Mouse (Mus musculus): ENCODE measurements around the gene Pakap. TPM values are rescaled to one million over a fixed set of nuclear protein-coding genes. Genes with fewer than 3 reads are reported as not detected.

Pakap gene
- polyA plus RNA-seq, 1 experiment = not detected

- H3K4me3 ChIP-seq (replicated peaks) = no peak overlapping the region
- no peaks in the 10 kb centered on the region for H3K36me3 ChIP-seq (ENCODE audit: control insufficient read depth)
- no peaks in the 10 kb centered on the region for H3K9me3 ChIP-seq (ENCODE audit: control insufficient read depth, low read length)
- TF ChIP-seq GATA1 (IDR thresholded peaks at IDR 0.05; ENCODE audit: low read length) = no peak
- TF ChIP-seq TAL1 (IDR thresholded peaks at IDR 0.05; ENCODE audit: low read length) = no peak
- H3K27me3 ChIP-seq (ENCODE audit: control insufficient read depth) = 0 out of 2 replicates have a peak, but pooled peaks cover 2% of the 10 kb centered on the region
- no peaks in the 10 kb centered on the region for H3K4me1 ChIP-seq (ENCODE audit: control insufficient read depth)
Observed at GRCm38 (mm10) chr4:57672541-57672940, 104.6 kb downstream of the Pakap start.

GRCm38 (mm10) chr4:57672996-57673906, 105.3 kb downstream of the Pakap start:
- Histone ChIP-seq H3K9me3 (ENCODE audit: control insufficient read depth, low read length) (no peaks in the 10 kb centered on the region), H3K27me3 (ENCODE audit: control insufficient read depth) (0 out of 2 replicates have a peak, but pooled peaks cover 2% of the 10 kb centered on the region), H3K4me3 (replicated peaks) (no peak overlapping the region)

GRCm38 (mm10) chr4:57674351-57674750, 106.4 kb downstream of the Pakap start:
- TF ChIP-seq GATA1 (IDR thresholded peaks at IDR 0.05; ENCODE audit: low read length) (no peak), TAL1 (IDR thresholded peaks at IDR 0.05; ENCODE audit: low read length) (no peak)
- no peaks in the 10 kb centered on the region for H3K4me1 ChIP-seq (ENCODE audit: control insufficient read depth)
- H3K36me3 ChIP-seq (ENCODE audit: control insufficient read depth) = no peaks in the 10 kb centered on the region
- H3K4me3 ChIP-seq (replicated peaks) = no peak overlapping the region
- H3K27me3 ChIP-seq (ENCODE audit: control insufficient read depth) = 0 out of 2 replicates have a peak, but pooled peaks cover 2% of the 10 kb centered on the region
- H3K9me3 ChIP-seq (ENCODE audit: control insufficient read depth, low read length) = no peaks in the 10 kb centered on the region

More at GRCm38 (mm10) chr4:57672996-57673906, 105.3 kb downstream of the Pakap start:
- no peaks in the 10 kb centered on the region for H3K4me1 ChIP-seq (ENCODE audit: control insufficient read depth)
- TF ChIP-seq TAL1 (IDR thresholded peaks at IDR 0.05; ENCODE audit: low read length) = no peak
- H3K36me3 ChIP-seq (ENCODE audit: control insufficient read depth) = no peaks in the 10 kb centered on the region

- Histone ChIP-seq H3K36me3 (ENCODE audit: control insufficient read depth) (no peaks in the 10 kb centered on the region), H3K4me1 (ENCODE audit: control insufficient read depth) (no peaks in the 10 kb centered on the region), H3K4me3 (replicated peaks) (no peak overlapping the region), H3K9me3 (ENCODE audit: control insufficient read depth, low read length) (no peaks in the 10 kb centered on the region), H3K27me3 (ENCODE audit: control insufficient read depth) (0 out of 2 replicates have a peak, but pooled peaks cover 2% of the 10 kb centered on the region)
- TF ChIP-seq GATA1 (IDR thresholded peaks at IDR 0.05; ENCODE audit: low read length) (no peak), TAL1 (IDR thresholded peaks at IDR 0.05; ENCODE audit: low read length) (no peak)
Observed at GRCm38 (mm10) chr4:57675387-57675786, 107.4 kb downstream of the Pakap start.

- TF ChIP-seq GATA1 (IDR thresholded peaks at IDR 0.05; ENCODE audit: low read length) (no peak), TAL1 (IDR thresholded peaks at IDR 0.05; ENCODE audit: low read length) (no peak)
- H3K4me3 ChIP-seq (replicated peaks) = no peak overlapping the region
- 0 out of 2 replicates have a peak, but pooled peaks cover 2% of the 10 kb centered on the region for H3K27me3 ChIP-seq (ENCODE audit: control insufficient read depth)
- H3K9me3 ChIP-seq (ENCODE audit: control insufficient read depth, low read length) = no peaks in the 10 kb centered on the region
- no peaks in the 10 kb centered on the region for H3K4me1 ChIP-seq (ENCODE audit: control insufficient read depth)
- no peaks in the 10 kb centered on the region for H3K36me3 ChIP-seq (ENCODE audit: control insufficient read depth)
Observed at GRCm38 (mm10) chr4:57677916-57678315, 109.9 kb downstream of the Pakap start.

- TF ChIP-seq TAL1 (IDR thresholded peaks at IDR 0.05; ENCODE audit: low read length) = no peak
- TF ChIP-seq GATA1 (IDR thresholded peaks at IDR 0.05; ENCODE audit: low read length) = no peak
- no peaks in the 10 kb centered on the region for H3K4me1 ChIP-seq (ENCODE audit: control insufficient read depth)
- H3K9me3 ChIP-seq (ENCODE audit: control insufficient read depth, low read length) = no peaks in the 10 kb centered on the region
- H3K4me3 ChIP-seq (replicated peaks) = no peak overlapping the region
- no peaks in the 10 kb centered on the region for H3K27me3 ChIP-seq (ENCODE audit: control insufficient read depth)
- no peaks in the 10 kb centered on the region for H3K36me3 ChIP-seq (ENCODE audit: control insufficient read depth)
Observed at GRCm38 (mm10) chr4:57678991-57679457, 111.0 kb downstream of the Pakap start.

GRCm38 (mm10) chr4:57680186-57680585, 112.2 kb downstream of the Pakap start:
- no peak overlapping the region for H3K4me3 ChIP-seq (replicated peaks)
- H3K36me3 ChIP-seq (ENCODE audit: control insufficient read depth) = no peaks in the 10 kb centered on the region
- TF ChIP-seq TAL1 (IDR thresholded peaks at IDR 0.05; ENCODE audit: low read length) (no peak), GATA1 (IDR thresholded peaks at IDR 0.05; ENCODE audit: low read length) (no peak)
- no peaks in the 10 kb centered on the region for H3K27me3 ChIP-seq (ENCODE audit: control insufficient read depth)
- no peaks in the 10 kb centered on the region for H3K4me1 ChIP-seq (ENCODE audit: control insufficient read depth)
- H3K9me3 ChIP-seq (ENCODE audit: control insufficient read depth, low read length) = no peaks in the 10 kb centered on the region

GRCm38 (mm10) chr4:57681511-57681910, 113.5 kb downstream of the Pakap start:
- no peaks in the 10 kb centered on the region for H3K36me3 ChIP-seq (ENCODE audit: control insufficient read depth)
- no peaks in the 10 kb centered on the region for H3K9me3 ChIP-seq (ENCODE audit: control insufficient read depth, low read length)
- no peaks in the 10 kb centered on the region for H3K27me3 ChIP-seq (ENCODE audit: control insufficient read depth)
- no peaks in the 10 kb centered on the region for H3K4me1 ChIP-seq (ENCODE audit: control insufficient read depth)
- no peak for TF ChIP-seq GATA1 (IDR thresholded peaks at IDR 0.05; ENCODE audit: low read length)
- no peak for TF ChIP-seq TAL1 (IDR thresholded peaks at IDR 0.05; ENCODE audit: low read length)
- H3K4me3 ChIP-seq (replicated peaks) = no peak overlapping the region

- H3K4me3 ChIP-seq (replicated peaks) = no peak overlapping the region
- no peaks in the 10 kb centered on the region for H3K4me1 ChIP-seq (ENCODE audit: control insufficient read depth)
- H3K9me3 ChIP-seq (ENCODE audit: control insufficient read depth, low read length) = no peaks in the 10 kb centered on the region
- no peaks in the 10 kb centered on the region for H3K27me3 ChIP-seq (ENCODE audit: control insufficient read depth)
- no peaks in the 10 kb centered on the region for H3K36me3 ChIP-seq (ENCODE audit: control insufficient read depth)
- TF ChIP-seq GATA1 (IDR thresholded peaks at IDR 0.05; ENCODE audit: low read length) = no peak
- TF ChIP-seq TAL1 (IDR thresholded peaks at IDR 0.05; ENCODE audit: low read length) = no peak
Observed at GRCm38 (mm10) chr4:57682341-57682740, 114.4 kb downstream of the Pakap start.

Measured in erythroblast, embryonic 14.5 days (primary cell).